Mouse (Mus musculus) urinary bladder, postnatal 14 days (tissue): ENCODE data around the gene Pla2g4e.
A peak's percentile ranks its signal among the peaks of the same experiment; 100 is the strongest.

ENCODE experiments used
- DNase-seq: peaks from one replicate; pipeline ENCODE4 v3.0.0; 2021; ENCODE audit warnings: low spot score

The Pla2g4e gene

GRCm38 (mm10) chr2:120154361-120154894 is 90.7 kb downstream of the Pla2g4e start, which contains the start of gene Ehd4:
TSS of gene Ehd4 (minus strand) at chr2:120154606.
- peak; percentile 99 for DNase-seq

GRCm38 (mm10) chr2:120153586-120154360 is 91.4 kb downstream of the Pla2g4e start:
- peak; percentile 43 for DNase-seq

GRCm38 (mm10) chr2:120150571-120150970 is 94.6 kb downstream of the Pla2g4e start:
- no peak for DNase-seq

- no peak for DNase-seq
These were observed 95.5 kb downstream of the Pla2g4e start for GRCm38 (mm10) chr2:120149634-120150033.

GRCm38 (mm10) chr2:120147999-120148398 is 97.1 kb downstream of the Pla2g4e start:
- DNase-seq, result no peak

DNA sequence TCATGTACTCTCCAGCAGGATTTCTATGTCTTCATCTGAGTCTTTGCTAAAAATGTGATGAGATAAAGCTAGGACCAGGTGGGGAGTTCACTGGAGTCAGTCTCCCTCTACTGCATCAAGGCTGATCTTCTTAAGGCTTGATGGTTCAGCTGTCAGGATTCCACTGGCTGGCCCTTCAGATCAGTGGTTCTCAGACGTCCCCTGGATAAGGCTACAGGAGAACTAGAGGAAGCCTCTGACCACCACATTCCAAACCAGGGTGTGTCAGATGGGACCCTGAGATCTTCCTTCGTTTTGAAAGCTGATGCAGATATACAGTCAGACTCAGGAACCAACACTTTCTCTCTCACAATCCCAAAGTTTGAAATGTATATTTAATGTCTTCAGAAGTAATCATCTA is 97.8 kb downstream of the Pla2g4e start:
- DNase-seq, result no peak

GRCm38 (mm10) chr2:120146543-120146942 is 98.6 kb downstream of the Pla2g4e start:
- DNase-seq, result no peak

GRCm38 (mm10) chr2:120144390-120144789 is 100.7 kb downstream of the Pla2g4e start:
- DNase-seq, result no peak

DNA sequence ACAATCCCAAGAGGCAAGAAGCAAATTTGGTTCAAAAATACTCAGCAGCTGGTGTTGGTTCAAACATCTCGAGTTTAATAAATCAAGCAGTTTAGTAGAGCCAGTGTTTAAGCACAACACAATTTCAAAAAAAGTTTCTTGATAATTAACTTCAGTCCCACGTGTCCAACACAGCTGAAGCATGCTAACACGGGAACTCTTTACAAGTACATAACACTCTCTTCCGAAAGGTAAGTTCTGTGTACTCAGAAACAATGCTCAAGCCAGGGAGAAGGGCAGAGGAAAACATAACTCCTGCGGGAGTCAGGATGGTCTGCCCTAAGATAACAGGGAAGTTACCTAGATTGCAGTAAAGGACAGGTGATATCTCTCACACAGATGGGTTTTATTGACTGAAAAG is 102.8 kb downstream of the Pla2g4e start:
- no peak for DNase-seq

DNA sequence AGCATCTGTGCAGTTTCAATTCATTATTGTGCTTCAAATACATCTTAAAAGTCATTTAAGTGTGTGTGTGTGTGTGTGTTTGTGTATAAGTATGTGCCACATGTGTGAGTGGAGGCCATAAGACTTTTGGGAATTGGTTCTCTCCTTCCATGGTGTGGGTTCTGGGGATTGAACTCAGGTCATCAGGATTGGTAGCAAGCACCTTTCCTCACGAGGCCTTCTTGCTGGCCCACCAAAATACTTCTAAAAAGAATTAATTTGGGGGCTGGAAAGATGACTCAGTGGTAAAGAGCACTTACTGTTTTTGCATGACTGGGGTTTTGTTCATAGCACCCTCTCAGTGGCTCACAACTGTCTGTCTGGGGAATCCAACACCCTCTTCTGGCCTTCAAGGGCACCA is 103.5 kb downstream of the Pla2g4e start:
- DNase-seq, result no peak

GRCm38 (mm10) chr2:120140326-120140725 is 104.8 kb downstream of the Pla2g4e start:
- DNase-seq, result no peak

DNA sequence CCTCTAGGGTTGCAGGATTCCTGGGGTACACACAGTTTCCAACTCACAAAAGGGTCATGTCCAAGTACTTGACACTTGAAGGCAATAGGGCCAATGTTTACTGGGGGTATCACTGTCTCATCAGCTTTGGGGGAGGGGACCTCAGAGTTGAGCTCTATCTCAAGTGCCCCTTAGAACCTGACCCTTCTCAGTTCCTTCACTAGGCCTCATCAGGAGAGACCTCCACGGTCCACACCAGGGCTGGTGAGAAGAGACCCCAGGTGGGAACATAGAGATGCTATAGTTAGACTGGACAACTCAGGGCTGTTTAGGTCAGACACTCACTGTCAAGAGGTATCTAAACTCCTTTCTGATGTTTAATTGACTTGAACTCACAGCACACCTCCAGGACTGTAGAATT is 106.0 kb downstream of the Pla2g4e start:
- no peak for DNase-seq

DNA sequence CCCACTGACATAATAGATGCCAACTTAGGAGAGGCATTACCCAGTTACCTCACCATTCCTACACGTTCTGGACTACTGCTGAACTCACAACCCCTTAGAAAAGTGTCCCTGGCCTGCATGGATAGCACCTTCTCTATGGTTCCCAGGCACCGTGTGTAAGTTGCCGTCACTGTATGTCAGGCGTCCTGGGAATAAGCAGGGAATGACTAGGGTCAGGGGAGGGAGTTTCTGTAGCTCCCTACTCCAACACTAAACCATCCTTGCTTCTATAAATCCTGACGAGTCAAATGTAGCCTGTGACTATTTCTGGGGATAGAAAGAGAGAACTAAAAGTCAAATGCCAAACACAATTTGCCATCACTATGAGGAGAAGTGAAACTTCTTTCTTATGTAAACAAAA is 107.9 kb downstream of the Pla2g4e start:
- no peak for DNase-seq

GRCm38 (mm10) chr2:120134453-120135075 is 110.6 kb downstream of the Pla2g4e start:
- no peak for DNase-seq

DNA sequence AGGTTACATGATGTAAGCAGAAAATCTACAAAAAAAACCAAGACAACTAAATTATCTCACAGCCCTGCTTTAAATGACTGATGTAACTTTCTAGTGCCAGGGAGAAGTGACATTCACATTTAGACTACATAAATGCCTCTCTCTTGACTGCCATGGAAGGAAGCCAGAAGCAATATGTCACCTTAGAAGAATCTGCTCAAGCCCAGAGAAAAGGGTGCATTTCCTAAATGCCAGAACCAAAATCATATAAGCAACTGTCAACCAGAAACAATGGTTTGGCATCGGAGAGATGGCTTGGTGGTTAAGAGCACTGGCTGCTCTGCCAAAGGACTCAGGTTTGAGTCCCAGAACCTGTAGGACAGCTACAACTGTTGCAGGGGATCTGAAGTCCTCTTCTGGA is 113.3 kb downstream of the Pla2g4e start:
- no peak for DNase-seq

DNA sequence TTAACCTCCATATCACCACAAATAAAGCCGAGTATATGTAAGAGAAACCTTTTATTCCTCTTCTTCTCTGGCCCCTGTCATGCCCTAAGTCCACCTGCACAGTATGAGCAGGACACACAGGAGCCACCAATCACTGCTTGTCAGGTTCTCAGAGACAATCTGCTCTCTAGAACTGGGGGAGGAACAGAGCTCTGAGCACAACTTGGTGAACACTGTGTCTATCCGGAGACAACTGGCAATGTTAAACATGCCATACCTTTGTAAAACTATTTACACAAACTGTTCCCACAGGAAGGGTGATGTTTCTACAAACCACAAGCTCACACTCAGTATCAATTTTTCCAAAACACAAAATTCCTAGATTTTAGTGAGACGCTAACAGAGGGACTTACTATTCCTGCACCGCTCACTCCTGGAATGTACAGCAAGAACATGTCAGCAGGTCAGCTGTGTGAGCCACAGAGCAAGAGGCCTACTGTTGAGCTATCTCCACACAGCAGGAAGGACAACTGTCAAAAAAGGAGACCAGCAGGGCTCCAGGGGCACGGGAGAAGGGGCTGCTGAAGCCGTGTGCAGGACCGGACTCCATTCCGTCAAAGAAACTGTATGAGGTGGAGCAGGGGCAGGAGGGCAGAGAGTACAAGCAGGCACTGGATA is 115.8 kb downstream of the Pla2g4e start:
- DNase-seq, result no peak

GRCm38 (mm10) chr2:120128611-120129051 is 116.5 kb downstream of the Pla2g4e start:
- DNase-seq, result peak; percentile 40

DNA sequence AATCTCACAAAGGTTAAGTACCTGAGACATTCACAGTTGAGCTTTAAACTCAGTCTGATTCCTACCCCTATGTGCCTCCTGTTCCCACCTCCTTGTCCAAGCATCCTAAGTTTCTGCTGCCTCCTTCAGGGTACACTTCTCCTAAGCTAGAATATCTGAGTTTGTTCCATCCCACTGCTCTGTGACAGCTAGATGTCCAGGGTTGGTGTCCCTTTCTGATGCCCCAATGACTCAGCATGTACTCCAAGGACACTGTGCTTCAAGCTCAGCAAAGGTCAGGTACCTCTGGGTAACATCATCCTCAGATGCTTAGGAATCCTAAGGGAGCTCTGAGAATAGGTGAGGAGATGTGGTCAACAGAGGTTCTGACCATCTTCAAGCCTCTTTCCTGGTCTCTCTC is 117.1 kb downstream of the Pla2g4e start:
- no peak for DNase-seq

- DNase-seq, result no peak
These were observed 118.2 kb downstream of the Pla2g4e start for GRCm38 (mm10) chr2:120126901-120127300.

GRCm38 (mm10) chr2:120126408-120126807 is 118.7 kb downstream of the Pla2g4e start:
- no peak for DNase-seq

GRCm38 (mm10) chr2:120125461-120125860 is 119.7 kb downstream of the Pla2g4e start:
- no peak for DNase-seq

DNA sequence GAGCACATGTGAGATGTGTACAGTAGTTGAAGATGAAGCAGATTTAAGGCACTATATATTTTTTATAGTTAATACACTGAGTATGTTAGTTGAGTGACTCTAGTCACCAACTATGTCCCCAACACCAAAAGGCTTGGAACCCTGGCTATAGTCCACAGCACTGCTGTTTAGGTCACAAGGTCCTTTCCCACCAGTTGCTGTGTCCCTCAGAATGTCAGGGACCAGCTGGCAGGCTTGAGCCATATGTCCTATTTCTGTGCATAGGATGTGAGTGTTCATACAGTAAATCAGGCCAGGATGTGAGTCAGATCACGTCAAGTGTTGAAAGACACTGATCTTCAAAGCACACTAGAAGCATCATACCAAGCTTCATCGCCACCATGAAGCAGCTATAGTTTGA is 120.2 kb downstream of the Pla2g4e start:
- no peak for DNase-seq

DNA sequence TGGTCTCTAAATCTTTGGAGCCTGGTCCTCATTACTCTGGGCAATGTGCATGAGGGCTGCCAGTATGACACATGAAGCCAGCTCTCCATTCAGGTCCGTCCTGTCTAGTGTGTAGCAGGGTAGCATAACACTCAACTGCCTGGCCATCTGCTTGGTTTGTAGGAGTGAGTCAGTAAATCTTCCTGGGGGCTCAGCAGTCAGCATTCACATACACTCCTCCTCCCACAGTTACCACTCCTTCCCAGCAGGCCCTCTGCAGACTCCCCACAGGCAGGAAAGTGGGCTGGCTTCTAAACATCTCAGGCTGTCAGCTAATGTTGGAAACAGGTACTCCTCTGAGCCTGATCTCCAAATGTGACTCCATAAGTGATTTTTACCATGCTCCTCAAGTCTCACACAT is 121.0 kb downstream of the Pla2g4e start:
- DNase-seq, result no peak
